Mouse (Mus musculus) thymus, adult 2 months (tissue): ENCODE data around the gene Sema3g. TPM values are rescaled to one million over a fixed set of nuclear protein-coding genes. Genes with fewer than 3 reads are reported as not detected.

Source experiments
- DNase-seq: peaks from one replicate; pipeline ENCODE4 v3.0.0; 2021
- H3K27ac ChIP-seq: fragments of 200-500 bp; 2 replicates; pipeline ENCODE4 v1.5.1; 2012; ENCODE audit warnings: low read length, control low read depth; ENCODE audit not compliant: control insufficient read depth, insufficient read depth
- H3K27me3 ChIP-seq: fragments of 200-500 bp; 2 replicates; pipeline ENCODE4 v1.6.1; 2012; ENCODE audit warnings: mild to moderate bottlenecking, low read length, moderate library complexity, mixed read lengths; ENCODE audit not compliant: control insufficient read depth, insufficient read depth
- H3K36me3 ChIP-seq: fragments of 200-500 bp; 2 replicates; pipeline ENCODE4 v1.6.1; 2012; ENCODE audit warnings: mild to moderate bottlenecking, low read length, moderate library complexity; ENCODE audit not compliant: control insufficient read depth, insufficient read depth
- H3K4me1 ChIP-seq: fragments of 200-500 bp; replicated peaks from 2 replicates; pipeline ENCODE4 v1.6.1; 2012; ENCODE audit warnings: low read length; ENCODE audit not compliant: control insufficient read depth, insufficient read depth
- H3K4me3 ChIP-seq: fragments of 200-500 bp; 2 replicates; pipeline ENCODE4 v1.5.1; 2012; ENCODE audit warnings: mild to moderate bottlenecking, low read length, control low read depth, moderate library complexity; ENCODE audit not compliant: control insufficient read depth, insufficient read depth
- CTCF ChIP-seq: fragments of 200-500 bp; IDR thresholded peaks from 2 replicates; pipeline ENCODE4 v1.5.1; 2012; ENCODE audit warnings: mild to moderate bottlenecking, control low read depth, low read length, moderate library complexity, borderline replicate concordance; ENCODE audit not compliant: control insufficient read depth, poor library complexity, insufficient read depth; ENCODE audit errors: extremely low read depth
- POLR2A ChIP-seq: fragments of 200-500 bp; IDR thresholded peaks from 2 replicates; pipeline ENCODE4 v1.6.1; 2012; ENCODE audit warnings: mild to moderate bottlenecking, low read length, control low read depth, moderate library complexity; ENCODE audit not compliant: control insufficient read depth, poor library complexity, insufficient read depth; ENCODE audit errors: extremely low read depth
- WGBS: fragments of 180-500 bp; shearing (Covaris S2); methylation state at CpG from one replicate; pipeline ENCODE4 v1.1.7; 2018; 5-methylcytosine and 5-hydroxymethylcytosine counted together
- polyA plus RNA-seq: library from polyadenylated mRNA; depleted of rRNA; stranded (reverse); fragments of >200 nt; gene quantifications from 2 replicates; pipeline ENCODE4 v1.2.3, GENCODE M21; 2012

Gene Sema3g
- polyA plus RNA-seq, 1 experiment, result 2.4 TPM

- DNase-seq, result peak; percentile 97
- Histone ChIP-seq H3K4me1 (peaks cover 8% of the 10 kb centered on the region), H3K27ac (peak within 1 kb of the TSS; percentile 32), H3K36me3 (peaks cover 29% of the 10 kb centered on the region), H3K4me3 (peak within 1 kb of the TSS; percentile 72), H3K27me3 (no peaks in the 10 kb centered on the region)
- 1% methylated on average over 75 of the region's 75 CpGs for WGBS
- TF ChIP-seq POLR2A (peak; percentile 95), CTCF (peak; percentile 75)
Measured at GRCm38 (mm10) chr14:31251084-31251604, 33.5 kb downstream of the Sema3g start, which contains the start of the genes Phf7 and Bap1. Phf7 (minus strand) TSS chr14:31251317. Bap1 (plus strand) TSS chr14:31251450.

- H3K4me1 ChIP-seq, result peaks cover 8% of the 10 kb centered on the region
- no peak for DNase-seq
- 3% methylated on average over 18 of the region's 18 CpGs for WGBS
- H3K36me3 ChIP-seq, result peaks cover 33% of the 10 kb centered on the region
- no peaks in the 10 kb centered on the region for H3K27me3 ChIP-seq
- no peak for TF ChIP-seq POLR2A
- no peak for TF ChIP-seq CTCF
- H3K4me3 ChIP-seq, result peak overlapping the region; percentile 72
- no peak overlapping the region for H3K27ac ChIP-seq
Measured at GRCm38 (mm10) chr14:31251626-31252025, 34.0 kb downstream of the Sema3g start.

GRCm38 (mm10) chr14:31252091-31252490 is 34.4 kb downstream of the Sema3g start:
- TF ChIP-seq POLR2A, result no peak
- TF ChIP-seq CTCF, result no peak

GRCm38 (mm10) chr14:31258476-31259050 is 40.9 kb downstream of the Sema3g start:
- H3K27ac ChIP-seq, result no peak overlapping the region
- no peak for DNase-seq
- H3K4me1 ChIP-seq, result no peaks in the 10 kb centered on the region
- H3K27me3 ChIP-seq, result no peaks in the 10 kb centered on the region
- no peak overlapping the region for H3K4me3 ChIP-seq
- no peak for TF ChIP-seq CTCF
- TF ChIP-seq POLR2A, result no peak
- peaks cover 70% of the 10 kb centered on the region for H3K36me3 ChIP-seq
- WGBS, result 97% methylated on average over 14 of the region's 14 CpGs

More at GRCm38 (mm10) chr14:31252091-31252490, 34.4 kb downstream of the Sema3g start:
- Histone ChIP-seq H3K27ac (no peak overlapping the region), H3K27me3 (no peaks in the 10 kb centered on the region), H3K4me3 (peak overlapping the region; percentile 72; the same call in 1 of the 2 replicates), H3K4me1 (peaks cover 8% of the 10 kb centered on the region), H3K36me3 (peaks cover 38% of the 10 kb centered on the region)
- no peak for DNase-seq
- 91% methylated on average over 5 of the region's 5 CpGs for WGBS

- no peak for DNase-seq
- TF ChIP-seq POLR2A (no peak), CTCF (no peak)
- H3K36me3 ChIP-seq, result peaks cover 52% of the 10 kb centered on the region
- no peaks in the 10 kb centered on the region for H3K27me3 ChIP-seq
- no peak overlapping the region for H3K4me3 ChIP-seq
- H3K27ac ChIP-seq, result no peak overlapping the region
- H3K4me1 ChIP-seq, result no peaks in the 10 kb centered on the region
- 96% methylated on average over 4 of the region's 4 CpGs for WGBS
Measured at GRCm38 (mm10) chr14:31260374-31260773, 42.7 kb downstream of the Sema3g start.

GRCm38 (mm10) chr14:31260932-31261331 is 43.3 kb downstream of the Sema3g start:
- no peak overlapping the region for H3K27ac ChIP-seq
- H3K4me1 ChIP-seq, result no peaks in the 10 kb centered on the region
- DNase-seq, result no peak
- H3K4me3 ChIP-seq, result no peak overlapping the region
- H3K27me3 ChIP-seq, result no peaks in the 10 kb centered on the region
- 97% methylated on average over 9 of the region's 9 CpGs for WGBS
- TF ChIP-seq POLR2A, result no peak
- no peak for TF ChIP-seq CTCF
- peaks cover 46% of the 10 kb centered on the region for H3K36me3 ChIP-seq

GRCm38 (mm10) chr14:31267649-31268048 is 50.0 kb downstream of the Sema3g start:
- Histone ChIP-seq H3K27me3 (no peaks in the 10 kb centered on the region), H3K27ac (no peak overlapping the region), H3K4me3 (no peak overlapping the region), H3K36me3 (no peaks in the 10 kb centered on the region), H3K4me1 (peaks cover 5% of the 10 kb centered on the region; the same call in 1 of the 2 replicates)
- TF ChIP-seq POLR2A (no peak), CTCF (no peak)
- WGBS, result 97% methylated on average over 11 of the region's 11 CpGs
- DNase-seq, result no peak
